Mouse (Mus musculus): ENCODE measurements around the gene Tdrkh.

- TF ChIP-seq CTCF (conservative IDR thresholded peaks at IDR 0.05; ENCODE audit: low read length) = no peak
- no peak for TF ChIP-seq POU5F1 (IDR thresholded peaks at IDR 0.05; ENCODE audit: borderline replicate concordance, low read length)
These were observed 44.4 kb upstream of the Tdrkh start for GRCm38 (mm10) chr3:94368631-94369030.
